Mouse (Mus musculus) adrenal gland, postnatal 36 days (tissue): ENCODE data around the gene Mecp2. TPM values are rescaled to one million over a fixed set of nuclear protein-coding genes. Genes with fewer than 3 reads are reported as not detected.
A peak's percentile ranks its signal among the peaks of the same experiment; 100 is the strongest.
"Not testable (repeated sequence)": the region's sequence is repeated elsewhere in the genome, so short reads cannot be mapped to it uniquely, and the experiment has no call there.

Experiments
- DNase-seq, 2 experiments: peaks; one replicate each; pipeline ENCODE4 v3.0.0; 2021; ENCODE audit warnings: mixed read lengths in 1 of 2
- long read RNA-seq, 2 experiments: library from polyadenylated mRNA; stranded (forward); transcript quantifications; one replicate each; pipeline ENCODE4 v2.0.0; 2021; ENCODE audit warnings: borderline sequencing depth in 2 of 2
- total RNA-seq, 2 experiments: library from RNA; stranded (reverse); gene quantifications; 2 replicates each; pipeline ENCODE4 v1.2.3; 2021

Mecp2 gene
- total RNA-seq, result 10 to 100 TPM; 35.1 to 38.4 TPM
- long read RNA-seq, experiment 1, full-length matches to known transcripts, result 15 of 20 reads
- long read RNA-seq, experiment 1, partial matches to known transcripts, result 2 of 20 reads
- long read RNA-seq, experiment 1, other reads (novel, unspliced or antisense), result 3 of 20 reads
- long read RNA-seq, experiment 2, full-length matches to known transcripts, result 6 of 8 reads
- long read RNA-seq, experiment 2, partial matches to known transcripts, result 2 of 8 reads
- long read RNA-seq, experiment 2, other reads (novel, unspliced or antisense), result 0 of 8 reads

DNA sequence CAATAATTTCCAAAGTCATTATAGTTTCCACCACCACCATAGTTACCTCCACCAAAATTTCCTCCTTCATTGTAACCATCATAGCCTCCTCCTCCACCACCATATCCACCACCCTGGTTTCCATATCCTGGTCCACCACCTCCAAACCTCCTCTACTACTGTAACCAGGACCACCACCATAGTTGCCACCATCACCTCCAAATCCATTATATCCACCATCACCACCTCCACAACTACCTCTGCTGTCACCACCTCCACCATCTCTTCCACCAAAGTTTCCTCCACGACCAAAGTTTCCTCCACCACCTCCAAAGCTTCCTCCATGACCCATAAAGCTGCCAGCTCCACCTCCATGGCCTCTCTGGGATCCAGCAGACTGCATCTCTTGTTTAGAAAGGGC is at the start of gene Mecp2:
TSS of gene Mecp2 (minus strand) at position 101 of the 400 bp plus-strand sequence.
- not testable (repeated sequence) for DNase-seq

DNA sequence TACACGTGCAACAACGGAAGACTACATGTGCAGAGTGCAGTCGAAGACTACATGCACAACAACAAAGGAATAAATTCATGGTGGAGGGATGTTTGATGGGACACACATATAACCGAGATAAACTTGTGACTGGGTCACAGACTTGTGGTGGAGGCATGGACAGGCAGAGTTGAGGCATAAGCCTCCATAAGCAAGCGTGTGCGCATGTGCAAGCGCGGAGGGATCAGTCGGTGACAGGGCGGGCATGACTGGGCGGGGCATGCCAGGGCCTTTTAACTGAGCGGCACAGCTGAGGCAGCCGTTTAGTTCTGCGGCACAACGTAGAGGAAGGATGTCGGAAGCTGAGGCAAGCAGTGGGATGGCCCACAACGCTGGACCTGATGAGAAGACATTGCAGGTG is 41.8 kb upstream of the Mecp2 start, which contains the start of gene Tktl1:
TSS of gene Tktl1 (plus strand) at position 301 of the 400 bp plus-strand sequence.
- DNase-seq, result no peak

DNA sequence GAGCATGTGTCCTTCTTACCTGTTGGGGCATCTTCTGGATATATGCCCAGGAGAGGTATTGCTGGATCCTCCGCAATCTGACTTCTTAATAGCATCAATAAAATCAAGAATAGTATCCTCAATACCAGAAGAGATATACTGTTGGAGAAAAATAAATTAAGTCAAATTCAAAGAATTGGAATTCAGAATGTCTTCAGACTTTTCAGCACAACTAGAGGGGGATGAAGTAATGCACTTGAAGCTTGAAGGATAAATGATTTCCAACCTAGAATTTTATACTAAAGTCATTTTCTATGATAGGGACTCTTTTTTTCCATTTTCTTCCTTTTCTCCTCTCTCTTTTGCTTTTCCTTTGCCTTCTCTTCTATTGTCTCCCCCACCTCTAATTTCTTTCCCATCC is 32.6 kb upstream of the Mecp2 start, which contains the start of gene Tex28:
TSS of gene Tex28 (minus strand) at position 101 of the 400 bp plus-strand sequence.
- no peak for DNase-seq

DNA sequence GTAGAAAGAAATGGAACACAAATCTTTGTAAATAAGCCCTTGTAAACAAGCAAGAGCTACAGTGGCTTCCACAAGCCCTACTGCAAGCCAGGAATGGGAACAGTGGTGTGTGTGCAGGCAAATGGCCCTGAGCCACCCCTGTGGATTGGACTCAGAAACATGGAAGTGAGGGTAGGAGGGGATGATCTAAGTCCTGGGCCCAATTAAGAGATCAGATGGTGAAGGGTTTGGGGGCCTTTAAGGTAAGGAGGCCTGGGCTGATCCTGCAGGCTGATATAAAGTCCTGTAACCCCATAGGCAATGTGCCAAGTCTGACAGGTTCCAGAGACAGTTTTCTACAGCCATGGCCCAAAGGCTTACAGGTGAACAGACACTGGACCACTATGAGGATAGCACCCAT is 8.0 kb downstream of the Mecp2 start, which contains the start of gene Opn1mw:
TSS of gene Opn1mw (plus strand) at position 301 of the 400 bp plus-strand sequence.
- DNase-seq, result no peak

DNA sequence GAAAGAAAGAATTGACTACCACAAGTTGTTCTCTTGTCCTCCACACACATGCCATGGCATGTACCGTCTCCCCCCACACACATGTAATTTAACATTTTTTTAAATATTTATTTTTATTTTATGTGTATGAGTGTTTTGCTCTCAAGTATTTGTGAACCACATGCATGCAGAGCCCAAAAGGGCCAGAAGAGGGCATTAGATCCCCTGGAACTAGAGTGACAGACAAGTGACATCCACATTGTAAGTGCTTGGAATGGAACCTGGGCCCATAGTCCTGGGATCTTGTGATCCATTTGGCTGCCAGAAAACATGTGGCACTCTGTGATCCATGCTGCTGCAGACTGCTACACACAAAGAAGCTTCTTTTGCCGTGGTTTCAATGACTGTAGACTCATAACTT is 10.2 kb downstream of the Mecp2 start:
- peak; percentile 3 to 7 for DNase-seq

DNA sequence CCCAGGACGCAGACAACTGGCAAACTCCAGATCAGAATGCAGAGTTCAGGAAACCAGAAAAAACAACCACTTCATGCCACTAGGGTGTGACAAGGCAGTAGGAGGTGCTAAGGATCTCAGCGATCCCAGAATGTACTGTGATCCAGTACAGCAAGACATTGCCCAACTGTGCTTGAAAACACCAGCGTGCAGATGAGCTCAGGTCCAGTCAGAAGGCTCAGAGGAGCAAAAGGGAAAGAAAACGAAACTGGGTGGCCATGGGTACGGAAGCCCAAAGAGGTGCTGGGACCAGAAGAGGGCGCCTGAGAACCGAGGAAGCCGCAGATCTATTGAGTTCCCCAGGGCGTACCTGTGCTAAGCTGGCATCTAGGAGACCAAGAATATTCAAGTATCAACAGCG is 19.7 kb downstream of the Mecp2 start:
- peak; percentile 64 to 72 for DNase-seq

DNA sequence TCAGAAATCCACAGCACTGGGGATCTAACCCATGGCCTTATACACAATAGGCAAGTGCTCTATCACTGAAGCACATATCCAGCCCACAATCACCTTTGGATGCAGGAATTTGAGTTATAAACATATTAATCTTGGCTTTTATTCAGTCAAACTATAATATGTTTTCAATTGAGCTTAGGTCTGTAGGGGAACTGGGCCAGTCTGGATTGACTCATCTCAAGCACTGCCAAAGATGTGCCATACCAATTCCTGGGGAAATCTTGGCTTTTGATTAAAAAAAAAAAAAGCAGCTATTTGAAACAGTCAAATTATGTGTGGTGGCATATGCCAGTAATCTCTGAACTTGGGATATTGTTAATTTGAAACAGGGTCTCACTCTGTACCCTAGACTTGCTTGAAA is 21.1 kb downstream of the Mecp2 start:
- DNase-seq, result no peak

DNA sequence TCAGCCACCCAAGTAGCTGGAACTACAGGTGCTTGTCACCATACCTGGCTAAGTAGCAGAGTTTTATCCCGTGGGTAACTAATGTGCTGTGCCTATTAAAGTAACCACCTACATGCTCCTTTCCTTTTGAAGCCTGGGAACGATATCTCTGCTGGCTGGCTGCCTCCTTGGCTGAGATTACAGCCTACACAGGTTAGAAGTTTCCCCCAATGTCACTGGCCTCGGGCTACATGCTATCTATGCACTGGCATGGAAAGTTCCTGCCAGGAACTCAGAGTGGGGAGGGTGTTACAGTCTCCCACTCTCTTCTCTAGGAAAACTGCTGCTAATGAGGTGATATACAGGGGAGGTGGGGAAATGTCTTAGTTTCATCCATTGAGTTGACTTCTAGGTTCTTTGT is 26.4 kb downstream of the Mecp2 start:
- DNase-seq, result no peak

DNA sequence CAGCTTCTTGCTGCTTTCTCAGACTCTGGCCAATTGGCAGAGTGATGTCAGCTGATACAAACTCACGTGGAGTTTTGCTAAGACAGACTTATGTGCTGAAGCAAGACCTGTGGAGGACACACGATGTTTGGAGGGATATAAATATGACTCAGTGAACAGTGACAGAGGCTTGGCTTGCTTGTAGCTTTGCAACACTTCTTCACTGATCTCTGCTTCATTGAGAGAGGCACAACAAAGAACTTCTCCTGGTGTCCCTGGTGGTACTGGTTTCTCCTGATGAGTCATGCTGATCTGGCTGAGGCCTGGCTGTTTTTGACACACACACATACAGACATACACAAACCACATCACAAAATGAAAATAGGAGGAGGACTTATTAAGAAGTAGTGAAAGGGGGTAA is 29.2 kb downstream of the Mecp2 start:
- DNase-seq, result peak in 1 of 2 experiments; percentile 17

DNA sequence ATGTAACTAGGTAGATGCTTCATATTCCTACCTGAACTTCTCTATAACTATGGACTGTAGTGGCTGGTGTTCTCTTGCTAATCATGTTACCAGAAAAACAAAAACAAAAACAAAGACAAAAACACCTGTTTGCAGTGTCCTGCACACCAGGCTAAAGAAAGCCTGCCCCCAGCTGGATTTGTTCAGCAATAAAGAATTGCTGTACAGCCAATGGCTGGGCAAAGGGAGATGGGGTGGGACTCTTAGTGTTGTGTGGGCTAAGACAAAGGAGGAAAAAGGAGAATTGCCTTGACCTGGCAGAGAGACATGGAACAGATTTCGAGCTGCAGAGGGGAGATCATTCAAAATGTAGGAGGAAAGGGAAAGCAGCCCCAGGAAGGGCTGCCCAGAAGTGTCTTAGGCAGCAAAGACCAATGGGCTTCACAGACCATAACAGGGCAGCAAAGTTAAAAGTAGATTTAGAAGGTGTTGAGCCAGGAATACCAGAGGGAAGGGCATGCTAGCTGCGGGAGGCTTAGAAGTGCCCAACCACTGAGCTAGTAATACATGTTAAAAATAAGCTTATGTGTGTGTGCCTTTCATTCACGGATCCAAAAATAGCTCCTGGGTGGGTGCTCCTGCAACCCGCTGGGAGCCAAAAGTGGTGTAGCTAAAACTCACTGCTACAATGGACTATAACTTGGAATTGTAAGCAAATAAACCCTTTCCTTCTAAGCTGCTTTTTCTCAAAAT is 31.5 kb downstream of the Mecp2 start:
- DNase-seq, result peak in 1 of 2 experiments; percentile 1

DNA sequence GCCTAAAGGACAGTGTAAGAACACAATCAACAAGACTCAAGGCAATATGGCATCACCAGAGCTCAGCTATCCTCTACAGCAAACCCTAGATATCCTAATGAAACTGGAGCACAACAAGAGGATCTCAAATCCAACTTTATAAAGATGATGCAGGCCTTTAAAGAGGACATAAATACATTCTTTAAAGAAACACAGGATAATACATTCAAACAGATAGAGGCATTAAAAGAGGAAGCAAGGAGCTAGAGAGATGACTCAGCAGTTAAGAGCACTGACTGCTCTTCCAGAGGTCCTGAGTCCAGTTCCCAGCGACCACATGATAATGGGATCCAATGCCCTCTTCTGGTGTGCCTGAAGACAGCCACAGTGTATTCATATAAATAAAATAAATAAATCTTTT is 40.0 kb downstream of the Mecp2 start:
- no peak for DNase-seq

DNA sequence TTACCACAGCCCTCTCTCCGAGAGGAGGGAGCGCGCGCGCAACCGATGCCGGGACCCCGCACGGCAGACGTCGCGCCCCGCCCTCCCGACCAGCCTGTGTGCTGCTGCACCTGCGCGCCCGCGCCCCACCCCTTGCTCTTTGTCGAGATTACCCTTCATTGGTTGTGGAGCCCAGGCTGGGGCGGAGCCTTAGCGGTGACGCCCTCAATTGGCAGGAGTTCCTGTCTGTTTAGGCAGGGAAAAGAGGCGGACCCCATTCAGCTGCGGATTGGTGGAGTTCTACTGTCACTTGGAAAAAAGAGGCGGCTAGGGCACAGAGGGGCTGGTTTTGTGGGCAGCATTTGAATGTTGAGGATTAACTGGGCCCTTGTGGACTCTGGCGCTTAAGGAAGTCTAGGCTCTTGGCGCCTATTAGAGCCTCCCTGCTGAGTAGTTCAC is 49.5 kb downstream of the Mecp2 start:
- peak; percentile 96 to 97 for DNase-seq

DNA sequence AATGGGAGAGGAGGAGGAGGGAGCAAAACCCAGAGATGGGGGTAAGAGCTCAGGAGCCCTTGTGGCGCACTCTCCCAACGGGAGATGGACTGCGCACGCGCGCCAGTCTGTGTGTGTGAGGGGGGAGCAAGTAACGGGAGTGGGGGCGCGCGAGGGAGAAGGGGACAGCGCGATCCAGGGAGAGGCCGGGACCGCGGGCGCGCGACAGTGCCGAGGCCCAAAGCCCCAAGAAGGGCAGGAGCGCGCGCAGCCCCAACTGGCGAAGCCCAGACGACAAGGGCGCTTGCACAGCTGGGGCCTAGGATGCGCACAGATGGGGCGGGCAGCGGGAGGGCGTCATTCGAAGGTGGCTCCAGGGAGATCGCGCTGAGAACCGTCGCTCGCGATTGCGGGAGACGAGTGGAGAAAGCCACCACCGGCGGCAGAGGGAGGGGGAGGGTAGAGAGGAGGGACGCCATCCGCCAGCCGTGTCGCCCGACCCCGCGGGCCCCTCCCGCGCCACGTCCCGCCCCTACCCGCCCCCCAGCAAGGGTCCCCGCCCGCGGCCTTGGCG is 50.1 kb downstream of the Mecp2 start:
- peak; percentile 84 to 85 for DNase-seq

DNA sequence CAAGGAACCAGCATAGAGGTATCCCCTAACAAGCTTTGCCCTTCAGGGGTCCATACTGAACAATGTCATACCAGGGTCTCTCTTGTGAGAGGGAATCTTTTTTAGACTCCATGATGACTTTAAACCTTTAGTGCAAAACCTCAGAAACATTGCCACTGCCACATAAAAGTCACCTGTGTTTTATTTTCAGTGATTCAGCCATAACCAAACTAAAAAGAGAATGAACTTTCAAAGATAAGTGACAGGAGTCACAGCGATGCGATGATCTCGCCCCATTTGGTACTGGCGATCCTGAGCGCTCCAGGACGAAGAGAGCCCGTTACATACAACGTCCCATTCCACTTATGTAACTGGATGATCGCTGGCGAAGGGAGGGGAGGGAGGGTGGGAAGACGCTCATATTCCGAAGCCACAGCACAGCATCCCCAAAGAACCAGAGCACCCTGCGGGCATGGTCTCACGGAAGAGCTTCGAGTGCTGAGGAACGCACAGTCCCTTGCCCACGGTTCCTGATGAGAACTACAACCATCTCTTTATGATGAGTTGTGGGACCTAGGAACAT is 50.8 kb downstream of the Mecp2 start:
- peak; percentile 5 to 19 for DNase-seq

DNA sequence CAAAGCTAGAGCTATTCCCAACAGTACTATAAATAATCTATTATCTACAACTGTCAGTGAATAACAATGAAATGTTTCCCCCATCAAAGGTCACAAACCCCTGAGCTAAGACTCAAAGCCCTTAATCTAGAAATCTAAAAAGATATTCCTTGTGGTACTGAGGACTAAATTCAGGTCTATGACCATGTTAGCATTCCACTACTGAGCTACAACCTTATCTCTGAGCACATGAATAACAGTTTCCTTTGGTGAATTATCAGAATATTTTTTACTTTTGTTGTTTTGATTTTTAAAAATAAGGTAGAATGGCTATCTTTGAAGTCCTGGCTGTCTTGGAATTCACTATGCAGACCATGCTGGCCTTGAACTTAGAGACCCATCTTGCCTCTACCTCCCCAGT is 64.4 kb downstream of the Mecp2 start:
- DNase-seq, result no peak

DNA sequence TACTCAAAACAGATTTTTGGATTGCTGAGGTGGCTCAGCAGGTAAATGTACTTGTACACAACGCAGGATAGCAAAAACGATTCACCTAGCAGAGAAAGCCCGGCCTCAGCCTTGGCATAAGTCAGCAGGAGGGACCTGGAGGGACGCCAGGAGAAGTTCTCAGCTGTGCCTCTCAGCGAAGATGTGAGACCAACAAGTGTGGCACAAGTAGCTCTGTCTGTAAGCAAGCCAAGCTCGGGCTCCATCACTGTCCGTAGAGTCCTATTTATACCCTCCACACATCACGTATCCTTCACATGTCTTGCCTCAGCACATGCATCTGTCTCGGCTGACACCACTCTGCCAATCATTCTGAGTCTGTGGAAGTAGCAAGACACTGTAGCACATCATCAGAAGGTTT is 67.3 kb downstream of the Mecp2 start:
- DNase-seq, result peak; percentile 49 to 61

DNA sequence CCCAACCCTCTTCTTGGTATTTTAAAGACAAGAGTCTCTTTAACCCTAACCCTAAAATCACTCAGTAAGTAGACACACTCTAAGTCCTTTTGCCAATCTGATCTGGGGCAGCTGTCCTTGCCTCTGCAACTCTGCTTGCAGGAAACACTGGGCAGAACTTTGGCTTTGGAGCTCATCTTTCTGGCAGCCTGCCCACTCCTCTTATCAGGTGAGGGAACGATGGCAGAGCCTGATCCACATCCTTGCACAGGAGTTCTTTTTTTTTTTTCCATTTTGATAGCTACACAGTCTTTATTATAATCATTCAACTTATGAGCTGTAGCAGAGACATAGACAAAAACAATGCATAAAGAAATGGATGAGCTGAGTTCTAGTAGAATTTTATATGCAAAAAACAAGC is 90.1 kb downstream of the Mecp2 start:
- peak; percentile 58 to 65 for DNase-seq

DNA sequence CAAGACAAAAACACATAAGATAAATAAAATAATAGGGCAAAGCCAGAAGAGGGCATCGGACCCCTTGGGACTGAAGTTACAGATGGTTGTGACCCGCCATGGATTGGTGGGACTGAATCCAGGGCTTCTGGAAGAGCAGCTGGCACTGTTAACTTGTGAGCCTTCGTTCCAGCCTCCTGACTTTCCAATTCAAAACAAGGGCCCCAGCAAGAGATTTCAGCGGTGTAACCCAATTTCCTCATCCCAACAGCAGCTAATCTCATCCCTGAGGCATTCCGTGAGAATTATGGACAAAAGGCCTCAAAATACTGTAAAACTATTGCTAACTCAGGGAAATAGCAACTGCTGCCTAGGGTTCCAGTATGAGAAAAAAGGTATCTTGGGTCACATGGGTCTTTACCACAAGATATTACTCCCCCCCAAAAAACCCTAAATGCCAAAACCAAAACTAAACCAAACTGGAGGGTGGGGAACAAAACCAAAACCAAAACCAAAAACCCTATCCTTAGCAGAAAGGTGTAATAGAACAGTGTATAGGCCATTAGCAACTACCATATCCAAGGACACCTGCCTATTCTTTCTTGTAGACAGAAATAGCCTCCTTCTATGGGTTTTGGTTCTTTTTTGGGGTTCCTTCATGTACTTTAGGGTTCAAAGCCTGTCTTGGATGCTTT is 97.3 kb downstream of the Mecp2 start:
- peak in 1 of 2 experiments; percentile 7 for DNase-seq

DNA sequence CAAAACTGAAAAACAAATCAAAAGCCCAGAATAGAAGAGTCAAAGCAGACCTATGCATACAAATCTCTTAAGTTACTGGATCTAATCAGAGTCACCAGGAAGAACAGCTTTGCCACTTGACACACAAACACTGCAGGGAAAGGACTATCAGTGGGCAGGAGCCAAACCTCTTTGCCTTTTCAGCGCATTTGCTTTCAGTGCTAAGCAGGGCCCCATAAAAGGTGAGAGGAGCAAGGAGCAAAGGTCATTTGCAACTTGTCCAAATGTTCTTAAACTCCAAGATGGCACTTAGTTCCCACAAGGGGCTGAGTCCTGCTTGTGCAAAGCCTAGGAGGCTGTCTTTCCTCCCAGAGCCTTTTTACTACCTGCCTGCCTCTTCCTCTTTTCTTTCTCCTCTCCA is 105.2 kb downstream of the Mecp2 start:
- DNase-seq, result no peak

DNA sequence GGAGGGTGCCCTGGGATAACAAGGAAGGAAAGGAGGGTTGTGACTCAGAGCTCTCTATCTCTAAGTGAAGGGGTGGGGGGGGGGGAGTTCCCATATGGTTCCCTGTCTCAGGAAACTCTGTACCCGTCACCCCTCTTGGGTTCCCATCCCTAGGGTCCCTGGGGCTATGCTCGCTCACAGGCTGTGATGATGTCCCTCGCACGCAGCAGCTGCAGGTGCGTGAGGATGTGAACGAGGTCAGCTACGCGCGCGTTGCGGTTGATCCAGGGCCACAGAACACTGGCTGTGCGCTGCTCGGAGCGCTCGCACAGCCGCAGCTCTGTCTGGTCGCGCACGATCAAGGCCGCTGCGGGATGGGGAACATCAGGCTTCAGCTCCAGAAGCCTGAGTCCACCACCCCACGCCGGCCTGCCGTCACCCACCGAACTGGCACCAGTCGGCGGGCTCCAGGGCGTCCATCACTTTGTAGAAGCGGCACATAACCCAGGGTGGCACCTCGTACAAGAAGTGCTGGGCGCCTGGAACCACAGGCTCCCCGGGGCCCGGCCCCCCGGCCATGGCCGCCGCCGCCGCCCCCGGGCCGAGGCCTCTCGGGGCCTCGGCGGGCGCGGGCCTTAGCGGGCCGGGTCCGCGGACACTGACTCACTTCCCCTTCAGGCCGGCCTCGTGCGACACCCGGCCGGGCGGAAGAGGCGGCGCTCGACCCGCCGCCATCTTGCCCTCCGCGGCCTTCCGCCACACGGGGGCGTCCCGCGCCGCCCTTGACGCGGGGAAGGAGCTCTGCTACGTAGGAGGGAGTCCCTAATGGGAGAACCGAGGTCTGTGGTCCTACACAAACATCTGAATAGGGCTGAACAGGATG is 111.7 kb downstream of the Mecp2 start, which contains the start of gene Irak1:
TSS of gene Irak1 (minus strand) at position 731 of the 862 bp plus-strand sequence.
- DNase-seq, result peak; percentile 87 to 89

DNA sequence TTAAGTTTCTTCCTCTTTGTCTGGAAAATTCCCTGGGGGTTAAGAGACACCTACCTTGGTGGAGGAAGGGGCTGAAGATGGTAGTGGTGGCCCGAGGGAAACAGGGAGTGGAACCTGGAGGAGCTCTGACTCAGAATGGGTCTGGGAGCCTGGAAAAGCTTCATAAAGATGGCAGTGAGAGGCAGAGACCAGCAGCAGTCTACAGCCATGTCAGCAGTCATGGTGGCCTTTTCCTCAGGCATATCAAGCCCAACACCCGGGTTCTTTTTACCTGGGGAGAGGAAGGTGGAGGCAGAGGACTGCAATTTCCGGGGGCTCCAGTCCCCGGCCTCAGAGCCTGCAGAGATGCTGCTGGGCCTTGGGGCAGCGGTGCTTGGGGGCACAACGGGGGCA is 112.4 kb downstream of the Mecp2 start:
- peak in 1 of 2 experiments; percentile 7 for DNase-seq
